Mouse (Mus musculus) stomach, embryonic 14.5 days (tissue): Measurements from ENCODE around the gene Pim3. TPM values are rescaled to one million over a fixed set of nuclear protein-coding genes. Genes with fewer than 3 reads are reported as not detected.
A peak's percentile ranks its signal among the peaks of the same experiment; 100 is the strongest.

Experiments
- ATAC-seq: fragments of 200-750 bp; cut with Nextera tagmentation; 2 replicates; pipeline ENCODE4 v1.8.0; 2017; ENCODE audit warnings: low read depth, moderate TSS enrichment; ENCODE audit not compliant: insufficient number of reproducible peaks, insufficient read depth, low FRiP score
- H3K27ac ChIP-seq: fragments of 300-500 bp; sonication (generic); 2 replicates; pipeline ENCODE4 v1.5.1; 2014; ENCODE audit warnings: mild to moderate bottlenecking, low read length, moderate library complexity, mixed read lengths
- H3K27me3 ChIP-seq: fragments of 300-500 bp; sonication (generic); 2 replicates; pipeline ENCODE4 v1.6.1; 2014; ENCODE audit warnings: low read length, control low read depth, mixed read lengths; ENCODE audit not compliant: control insufficient read depth, insufficient read depth
- H3K36me3 ChIP-seq: fragments of 300-500 bp; sonication (generic); 2 replicates; pipeline ENCODE4 v1.6.1; 2014; ENCODE audit warnings: mild to moderate bottlenecking, control low read depth, low read length, moderate library complexity, mixed read lengths; ENCODE audit not compliant: control insufficient read depth, insufficient read depth
- H3K4me1 ChIP-seq: fragments of 300-500 bp; sonication (generic); 2 replicates; pipeline ENCODE4 v1.6.1; 2014; ENCODE audit warnings: low read length, control low read depth, mixed read lengths; ENCODE audit not compliant: control insufficient read depth, insufficient read depth
- H3K4me2 ChIP-seq: fragments of 300-500 bp; sonication (generic); replicated peaks from 2 replicates; pipeline ENCODE4 v1.6.1; 2014; ENCODE audit warnings: low read depth, low read length, control low read depth
- H3K4me3 ChIP-seq: fragments of 300-500 bp; sonication (generic); 2 replicates; pipeline ENCODE4 v1.5.1; 2014; ENCODE audit warnings: low read depth, low read length, control low read depth
- H3K9ac ChIP-seq: fragments of 300-500 bp; sonication (generic); replicated peaks from 2 replicates; pipeline ENCODE4 v1.6.1; 2014; ENCODE audit warnings: low read depth, mild to moderate bottlenecking, control low read depth, low read length, moderate library complexity, mixed read lengths
- H3K9me3 ChIP-seq: fragments of 300-500 bp; sonication (generic); 2 replicates; pipeline ENCODE4 v1.6.1; 2016; ENCODE audit warnings: low read depth, low read length, control low read depth; ENCODE audit not compliant: control insufficient read depth
- WGBS: fragments of 180-500 bp; shearing (Covaris S2); extraction: QIAGEN DNeasy Blood & Tissue Kit; methylation state at CpG from one replicate; pipeline ENCODE4 v1.1.7; 2014; 5-methylcytosine and 5-hydroxymethylcytosine counted together
- polyA plus RNA-seq: library from polyadenylated mRNA; unstranded; fragments of >200 nt; fragmentation: Nextera tagmentation; extraction: Ambion mirVana; gene quantifications from 2 replicates; pipeline ENCODE4 v1.2.1, GENCODE M21; 2014

Pim3 gene
- polyA plus RNA-seq, 1 experiment from 2014 or later = 38.4 TPM

- H3K4me1 ChIP-seq = peaks cover 34% of the 10 kb centered on the region; the same call in 1 of the 2 replicates
- no peak for ATAC-seq
These were observed 10.9 kb upstream of the Pim3 start for GRCm38 (mm10) chr15:88851076-88851475.

DNA sequence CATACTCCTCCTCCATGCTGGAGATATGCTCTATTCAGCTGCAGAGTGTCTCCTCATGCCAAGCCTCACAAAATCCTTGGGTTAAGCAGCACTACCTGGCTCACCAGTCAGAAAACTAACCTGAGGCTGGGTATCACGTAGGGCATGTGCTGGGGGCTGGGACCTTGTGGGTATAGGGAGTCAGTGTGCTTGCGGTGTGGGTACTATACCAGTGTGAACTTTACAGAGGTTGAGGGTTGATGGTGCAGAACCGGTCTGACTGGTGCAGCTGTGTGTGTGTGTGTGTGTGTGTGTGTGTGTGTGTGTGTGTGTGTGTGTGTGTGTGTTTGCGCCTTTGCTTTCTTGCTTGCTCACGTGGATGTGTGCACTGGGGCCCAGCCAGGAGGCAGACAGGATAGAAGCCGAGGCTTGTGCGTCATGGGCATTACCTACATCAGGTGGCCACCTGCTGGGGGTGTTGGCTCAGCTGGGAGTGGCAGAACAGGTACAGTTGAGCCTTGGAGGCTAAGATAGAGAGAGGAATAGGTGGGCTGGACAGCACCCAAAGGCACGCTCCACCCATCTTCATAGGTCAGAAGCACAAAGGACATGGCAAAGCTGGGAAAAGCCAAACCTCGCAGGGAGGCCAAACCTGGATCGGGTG, 10.4 kb upstream of the Pim3 start:
- no peak overlapping the region for H3K9ac ChIP-seq
- no peaks in the 10 kb centered on the region for H3K9me3 ChIP-seq
- ATAC-seq = peak; percentile 87
- H3K4me1 ChIP-seq = peaks cover 34% of the 10 kb centered on the region; the same call in 1 of the 2 replicates
- H3K27me3 ChIP-seq = no peaks in the 10 kb centered on the region
- H3K4me2 ChIP-seq = no peak overlapping the region
- H3K4me3 ChIP-seq = no peak overlapping the region
- peak overlapping the region; percentile 71 for H3K27ac ChIP-seq
- no peaks in the 10 kb centered on the region for H3K36me3 ChIP-seq
- WGBS = 66% methylated on average over 10 of the region's 10 CpGs

More at GRCm38 (mm10) chr15:88851076-88851475, 10.9 kb upstream of the Pim3 start:
- Histone ChIP-seq H3K4me2 (no peak overlapping the region), H3K9ac (no peak overlapping the region), H3K36me3 (no peaks in the 10 kb centered on the region), H3K27ac (peak overlapping the region; percentile 70), H3K4me3 (no peak overlapping the region), H3K9me3 (no peaks in the 10 kb centered on the region), H3K27me3 (no peaks in the 10 kb centered on the region)
- 30% methylated on average over 3 of the region's 3 CpGs for WGBS

DNA sequence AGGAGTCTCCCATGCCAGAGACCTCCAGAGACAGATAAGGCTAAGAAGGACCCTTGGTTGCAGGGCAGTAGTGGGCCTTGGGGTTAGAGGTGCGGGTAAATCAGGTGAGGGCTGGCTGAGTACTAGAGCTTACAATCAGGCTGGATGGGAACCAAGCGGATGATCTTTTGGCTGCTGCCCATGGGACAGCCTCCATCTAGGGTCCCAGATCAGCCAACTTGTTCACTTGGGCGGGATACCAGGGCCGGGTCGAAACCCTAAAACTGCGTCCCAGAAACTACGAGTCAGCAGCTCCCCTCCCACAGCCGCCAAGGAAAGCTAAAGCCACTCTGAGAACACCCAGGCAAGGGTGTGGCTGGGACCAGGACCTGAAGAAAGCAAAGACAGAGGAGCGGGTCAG, 8.9 kb upstream of the Pim3 start:
- Histone ChIP-seq H3K27ac (no peak overlapping the region), H3K9me3 (no peaks in the 10 kb centered on the region), H3K4me3 (no peak overlapping the region), H3K27me3 (no peaks in the 10 kb centered on the region), H3K36me3 (no peaks in the 10 kb centered on the region), H3K4me2 (no peak overlapping the region), H3K4me1 (peaks cover 34% of the 10 kb centered on the region; the same call in 1 of the 2 replicates), H3K9ac (no peak overlapping the region)
- 83% methylated on average over 9 of the region's 9 CpGs for WGBS
- no peak for ATAC-seq

GRCm38 (mm10) chr15:88854119-88854968, 7.6 kb upstream of the Pim3 start:
- Histone ChIP-seq H3K4me2 (no peak overlapping the region), H3K27ac (no peak overlapping the region), H3K4me1 (peaks cover 34% of the 10 kb centered on the region; the same call in 1 of the 2 replicates), H3K9me3 (no peaks in the 10 kb centered on the region), H3K4me3 (no peak overlapping the region), H3K27me3 (no peaks in the 10 kb centered on the region), H3K36me3 (no peaks in the 10 kb centered on the region), H3K9ac (no peak overlapping the region)
- WGBS = 33% methylated on average over 6 of the region's 6 CpGs
- no peak for ATAC-seq

GRCm38 (mm10) chr15:88854969-88855830, 6.8 kb upstream of the Pim3 start:
- no peak overlapping the region for H3K4me2 ChIP-seq
- ATAC-seq = no peak
- no peak overlapping the region for H3K4me3 ChIP-seq
- H3K9me3 ChIP-seq = no peaks in the 10 kb centered on the region
- H3K27me3 ChIP-seq = no peaks in the 10 kb centered on the region
- no peaks in the 10 kb centered on the region for H3K36me3 ChIP-seq
- H3K9ac ChIP-seq = no peak overlapping the region
- 65% methylated on average over 15 of the region's 15 CpGs for WGBS
- H3K4me1 ChIP-seq = peaks cover 32% of the 10 kb centered on the region; the same call in 1 of the 2 replicates
- H3K27ac ChIP-seq = no peak overlapping the region

GRCm38 (mm10) chr15:88855896-88856417, 6.0 kb upstream of the Pim3 start:
- H3K27ac ChIP-seq = no peak overlapping the region
- 76% methylated on average over 6 of the region's 6 CpGs for WGBS
- H3K9me3 ChIP-seq = no peaks in the 10 kb centered on the region
- peaks cover 25% of the 10 kb centered on the region; the same call in 1 of the 2 replicates for H3K4me1 ChIP-seq
- ATAC-seq = no peak
- H3K4me2 ChIP-seq = no peak overlapping the region
- no peak overlapping the region for H3K9ac ChIP-seq
- H3K4me3 ChIP-seq = no peak overlapping the region
- no peaks in the 10 kb centered on the region for H3K27me3 ChIP-seq
- no peaks in the 10 kb centered on the region for H3K36me3 ChIP-seq

GRCm38 (mm10) chr15:88856613-88857012, 5.4 kb upstream of the Pim3 start:
- no peak overlapping the region for H3K9ac ChIP-seq
- no peak overlapping the region for H3K4me2 ChIP-seq
- 87% methylated on average over 5 of the region's 5 CpGs for WGBS
- no peak overlapping the region for H3K27ac ChIP-seq
- ATAC-seq = no peak
- no peak overlapping the region for H3K4me3 ChIP-seq
- H3K9me3 ChIP-seq = no peaks in the 10 kb centered on the region
- peaks cover 23% of the 10 kb centered on the region; the same call in 1 of the 2 replicates for H3K4me1 ChIP-seq
- no peaks in the 10 kb centered on the region for H3K27me3 ChIP-seq
- no peaks in the 10 kb centered on the region for H3K36me3 ChIP-seq

- H3K4me3 ChIP-seq = no peak overlapping the region
- 88% methylated on average over 7 of the region's 7 CpGs for WGBS
- no peaks in the 10 kb centered on the region for H3K27me3 ChIP-seq
- H3K27ac ChIP-seq = no peak overlapping the region
- peaks cover 19% of the 10 kb centered on the region; the same call in 1 of the 2 replicates for H3K4me1 ChIP-seq
- H3K9ac ChIP-seq = no peak overlapping the region
- H3K9me3 ChIP-seq = no peaks in the 10 kb centered on the region
- H3K4me2 ChIP-seq = no peak overlapping the region
- no peaks in the 10 kb centered on the region for H3K36me3 ChIP-seq
- ATAC-seq = no peak
These were observed 4.6 kb upstream of the Pim3 start for GRCm38 (mm10) chr15:88857361-88857760.
